Mouse (Mus musculus) spleen, adult 2 months (tissue): ENCODE measurements around the gene Stk4.

Experiments used
- CTCF ChIP-seq: fragments of 200-500 bp; IDR thresholded peaks from 2 replicates; pipeline ENCODE4 v1.5.1; 2011; ENCODE audit warnings: mild to moderate bottlenecking, inconsistent platforms; ENCODE audit not compliant: insufficient read depth, insufficient read length, insufficient replicate concordance; ENCODE audit errors: extremely low read depth
- POLR2A ChIP-seq: fragments of 200-500 bp; IDR thresholded peaks from 2 replicates; pipeline ENCODE4 v1.6.1; 2011; ENCODE audit warnings: low read depth, low read length, inconsistent platforms

DNA sequence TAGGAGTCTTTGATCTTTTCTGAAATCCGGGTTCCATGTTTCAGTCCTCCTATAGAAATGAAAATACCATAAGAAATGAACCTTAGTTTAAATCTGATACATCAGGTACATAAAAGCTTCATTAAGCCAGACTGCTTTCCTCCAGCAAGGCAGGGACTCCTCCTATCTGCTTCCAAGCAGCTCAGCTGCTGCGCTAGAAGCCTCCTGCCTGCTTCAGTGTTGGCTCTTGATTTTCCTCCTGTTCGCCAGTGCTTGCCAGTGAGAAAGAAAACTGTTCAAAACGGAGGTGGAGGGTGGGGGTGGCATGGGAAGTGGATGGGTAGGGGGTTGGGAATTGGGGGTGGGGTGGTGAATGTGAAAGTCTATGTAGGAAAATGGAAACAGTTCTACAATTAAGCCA lies 19.4 kb downstream of the Stk4 start:
- TF ChIP-seq POLR2A (no peak), CTCF (no peak)
